Mouse (Mus musculus) layer of hippocampus, adult 18-20 months (tissue): ENCODE measurements around the gene St7l. TPM values are rescaled to one million over a fixed set of nuclear protein-coding genes. Genes with fewer than 3 reads are reported as not detected.

ENCODE experiments used
- DNase-seq, 2 experiments: peaks; one replicate each; pipeline ENCODE4 v3.0.0; 2022; ENCODE audit warnings: low spot score in 2 of 2
- total RNA-seq, 2 experiments: library from RNA; stranded (reverse); gene quantifications; 2 replicates each; pipeline ENCODE4 v1.2.3; 2021

St7l gene
- total RNA-seq, 2 experiments from 2014 or later = 38.3 to 38.4 TPM

- no peak for DNase-seq
These were observed 32.3 kb downstream of the St7l start for GRCm38 (mm10) chr3:104896141-104896540.

DNA sequence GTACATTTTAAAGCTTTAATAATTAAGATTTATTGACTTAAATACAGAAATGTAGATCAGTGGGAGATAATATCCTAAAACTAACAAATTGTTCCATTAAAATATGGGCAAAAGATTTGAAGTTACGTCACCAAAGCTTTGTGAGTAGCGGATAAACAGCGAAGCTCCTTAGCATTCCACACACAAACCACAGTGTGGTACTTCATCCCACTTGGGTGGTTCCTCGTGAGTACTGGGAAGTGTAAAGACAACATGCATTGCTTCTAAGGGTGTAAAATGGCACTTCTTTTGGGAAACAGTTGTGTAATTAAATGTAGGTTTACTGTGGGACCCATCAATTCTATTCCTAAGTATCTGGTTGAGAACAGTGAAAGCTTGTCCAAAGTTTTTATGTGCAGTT lies 37.3 kb downstream of the St7l start:
- no peak for DNase-seq

GRCm38 (mm10) chr3:104905389-104905788 lies 41.6 kb downstream of the St7l start:
- no peak for DNase-seq

GRCm38 (mm10) chr3:104906007-104906406 lies 42.2 kb downstream of the St7l start:
- DNase-seq = no peak

DNA sequence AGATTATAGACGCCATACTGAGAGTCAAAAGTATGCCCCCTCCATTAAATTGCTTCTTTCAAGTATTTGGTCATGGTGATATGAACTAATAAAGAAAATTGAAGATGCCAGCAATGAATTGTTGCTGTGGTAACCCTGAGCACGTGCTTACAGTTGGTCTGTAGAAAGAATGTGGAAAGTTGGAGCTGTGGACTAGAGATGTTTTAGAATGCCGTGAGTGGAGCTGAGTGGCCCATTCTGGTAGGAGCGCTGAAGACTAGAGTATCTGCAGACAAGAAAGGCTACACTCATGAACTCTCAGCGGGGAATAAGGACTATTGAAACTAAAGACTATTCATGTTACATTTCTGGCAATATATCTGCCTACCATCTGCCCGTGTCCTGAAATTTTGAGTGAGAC lies 45.4 kb downstream of the St7l start:
- no peak for DNase-seq

DNA sequence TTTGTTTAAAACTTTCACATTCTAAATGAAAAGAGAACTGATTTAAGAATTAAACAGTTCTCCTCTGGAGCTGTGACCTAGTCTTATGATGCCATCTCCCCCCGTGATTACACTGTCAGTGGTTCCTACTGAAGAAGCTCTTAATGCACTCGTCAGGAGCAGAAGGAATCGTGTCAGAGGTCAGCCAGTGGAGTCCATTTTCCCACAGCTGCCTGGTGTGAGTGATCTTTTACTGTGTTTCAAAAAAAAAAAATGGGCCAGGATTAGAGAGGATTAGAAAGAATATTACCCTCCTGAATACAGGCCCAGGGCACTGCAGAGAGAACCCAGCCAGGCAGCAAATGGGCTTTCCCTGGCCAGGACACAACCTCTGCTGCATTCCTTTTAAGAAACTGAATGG lies 51.2 kb downstream of the St7l start:
- DNase-seq = no peak

DNA sequence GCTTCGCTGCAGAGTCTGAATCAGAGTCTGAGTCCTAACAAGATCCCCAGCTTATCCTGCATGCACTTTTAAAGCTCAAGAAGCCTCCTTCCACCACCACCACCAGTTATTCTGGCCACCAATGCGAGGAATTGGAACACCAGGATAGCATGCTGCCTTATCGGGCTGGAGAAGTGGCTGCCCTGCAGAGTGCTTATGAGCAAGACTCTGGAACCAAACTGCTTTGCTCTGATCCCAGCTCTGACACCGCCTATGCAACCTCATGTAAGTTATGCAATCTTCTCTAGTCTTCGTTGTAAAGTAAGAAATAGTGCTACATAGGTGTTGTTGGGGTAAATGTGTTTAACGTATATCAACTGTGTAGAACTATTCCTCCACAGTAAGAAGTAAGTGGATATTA lies 65.6 kb downstream of the St7l start:
- DNase-seq = no peak

DNA sequence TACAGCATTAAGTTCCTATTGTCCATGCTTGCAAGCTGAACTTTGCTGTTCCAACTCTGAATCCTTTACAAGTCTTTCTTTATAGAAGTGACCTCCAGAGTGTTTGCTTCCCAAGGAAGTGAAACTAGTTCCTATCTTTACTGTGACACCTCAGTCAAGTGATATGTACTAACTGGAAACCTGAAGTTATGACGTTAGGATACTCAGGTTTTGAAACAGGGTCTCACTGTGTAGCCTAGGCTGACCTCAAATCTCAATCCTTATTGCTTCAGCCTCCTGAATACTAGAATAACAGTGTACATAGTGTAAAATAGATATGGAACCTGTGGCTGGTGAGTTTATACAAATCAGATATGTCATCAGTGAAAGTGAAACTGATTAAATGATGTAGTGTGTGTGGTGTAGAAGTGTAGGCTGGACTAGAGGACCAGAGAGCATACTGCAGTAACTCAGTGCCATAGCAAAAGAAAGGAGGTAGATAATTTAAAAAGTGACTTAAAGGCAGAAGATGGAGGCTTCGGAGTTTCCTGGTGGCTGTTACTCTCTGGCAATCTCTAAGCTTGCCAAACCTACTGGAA lies 74.0 kb downstream of the St7l start:
- no peak for DNase-seq

- DNase-seq = no peak
These were observed 74.5 kb downstream of the St7l start for GRCm38 (mm10) chr3:104938327-104938726.

- DNase-seq = no peak
These were observed 76.9 kb downstream of the St7l start for GRCm38 (mm10) chr3:104940691-104941090.

DNA sequence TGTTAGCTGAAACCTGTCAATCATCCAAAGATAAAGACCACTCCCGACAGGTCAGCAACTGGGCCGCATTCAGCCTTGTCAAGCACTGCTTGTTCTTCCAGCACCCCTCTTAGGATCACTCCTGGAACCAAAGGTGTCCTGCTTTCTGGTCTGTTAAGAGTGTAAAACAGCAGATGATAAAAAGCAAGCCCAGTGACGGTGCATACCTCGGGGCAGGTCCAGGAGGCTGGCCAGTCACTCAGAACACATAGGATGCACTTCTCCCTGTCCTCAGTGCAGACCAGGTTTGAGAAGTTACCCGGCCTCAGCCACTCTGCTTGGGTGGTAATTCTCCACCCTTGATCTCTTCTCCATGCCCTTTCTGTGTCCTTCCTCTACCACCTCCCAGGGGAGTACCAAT lies 78.9 kb downstream of the St7l start:
- DNase-seq = no peak

DNA sequence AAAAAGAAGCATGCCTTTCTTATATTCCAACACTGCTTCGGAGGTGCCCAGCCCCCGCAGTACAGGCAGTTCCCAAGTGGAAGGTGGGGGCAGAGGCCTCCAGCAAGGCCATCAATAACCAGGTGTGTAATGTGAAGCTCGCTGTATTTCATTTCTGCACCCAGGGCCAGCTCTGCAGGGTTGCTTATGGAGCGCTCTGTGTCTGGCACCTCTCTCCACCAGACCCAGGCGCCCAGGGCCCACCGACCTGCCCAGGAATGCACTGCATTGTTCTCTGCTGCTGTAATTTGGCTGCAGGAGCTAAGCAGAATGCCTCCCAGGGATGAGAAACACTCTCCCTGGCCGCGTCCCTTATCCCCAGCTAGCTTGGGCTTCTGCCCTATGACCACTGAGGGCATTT lies 79.5 kb downstream of the St7l start:
- no peak for DNase-seq

DNA sequence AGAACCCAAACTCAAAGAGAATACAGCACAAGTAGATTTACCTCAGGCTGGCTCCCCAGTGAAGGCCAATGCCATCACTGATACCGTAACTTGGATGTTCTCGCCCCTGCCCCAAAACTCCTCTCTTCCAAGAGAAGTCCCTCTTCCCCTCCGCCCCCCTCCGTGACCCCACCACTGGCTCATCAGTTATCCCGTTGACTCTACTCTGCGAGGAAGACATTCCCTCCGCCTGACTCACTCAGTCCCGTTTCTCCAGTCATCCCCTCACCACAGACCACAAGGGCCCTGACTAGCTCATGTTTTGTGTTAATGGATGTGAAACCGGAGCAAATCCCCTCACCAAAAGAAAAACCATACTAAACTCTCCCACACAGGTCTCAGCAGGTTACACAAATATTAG lies 81.1 kb downstream of the St7l start:
- DNase-seq = no peak

- DNase-seq = no peak
These were observed 87.1 kb downstream of the St7l start for GRCm38 (mm10) chr3:104950926-104951325.

GRCm38 (mm10) chr3:104952891-104953670 lies 89.3 kb downstream of the St7l start:
- no peak for DNase-seq

GRCm38 (mm10) chr3:104954137-104954536 lies 90.3 kb downstream of the St7l start:
- no peak for DNase-seq

DNA sequence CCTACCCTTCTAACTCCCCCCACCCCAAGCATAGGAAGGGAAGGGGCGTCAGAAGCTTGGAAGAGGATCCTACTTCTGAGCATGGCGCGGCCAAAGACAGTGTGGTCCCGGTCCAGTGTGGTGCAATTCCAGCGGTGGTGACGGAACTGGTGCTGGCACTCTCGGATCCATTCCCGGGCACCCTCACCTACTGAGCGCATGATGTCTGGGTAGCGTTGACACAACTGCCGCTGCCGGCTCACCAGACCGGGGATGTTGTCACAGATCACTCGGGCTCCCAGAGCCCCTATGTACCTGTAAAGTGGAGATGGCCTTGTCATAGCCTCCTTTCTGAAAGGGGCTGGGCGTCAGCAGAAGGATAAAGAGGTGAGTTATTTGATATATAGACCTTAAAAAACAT lies 90.7 kb downstream of the St7l start:
- no peak for DNase-seq

GRCm38 (mm10) chr3:104956131-104956581 lies 92.4 kb downstream of the St7l start:
- DNase-seq = no peak

DNA sequence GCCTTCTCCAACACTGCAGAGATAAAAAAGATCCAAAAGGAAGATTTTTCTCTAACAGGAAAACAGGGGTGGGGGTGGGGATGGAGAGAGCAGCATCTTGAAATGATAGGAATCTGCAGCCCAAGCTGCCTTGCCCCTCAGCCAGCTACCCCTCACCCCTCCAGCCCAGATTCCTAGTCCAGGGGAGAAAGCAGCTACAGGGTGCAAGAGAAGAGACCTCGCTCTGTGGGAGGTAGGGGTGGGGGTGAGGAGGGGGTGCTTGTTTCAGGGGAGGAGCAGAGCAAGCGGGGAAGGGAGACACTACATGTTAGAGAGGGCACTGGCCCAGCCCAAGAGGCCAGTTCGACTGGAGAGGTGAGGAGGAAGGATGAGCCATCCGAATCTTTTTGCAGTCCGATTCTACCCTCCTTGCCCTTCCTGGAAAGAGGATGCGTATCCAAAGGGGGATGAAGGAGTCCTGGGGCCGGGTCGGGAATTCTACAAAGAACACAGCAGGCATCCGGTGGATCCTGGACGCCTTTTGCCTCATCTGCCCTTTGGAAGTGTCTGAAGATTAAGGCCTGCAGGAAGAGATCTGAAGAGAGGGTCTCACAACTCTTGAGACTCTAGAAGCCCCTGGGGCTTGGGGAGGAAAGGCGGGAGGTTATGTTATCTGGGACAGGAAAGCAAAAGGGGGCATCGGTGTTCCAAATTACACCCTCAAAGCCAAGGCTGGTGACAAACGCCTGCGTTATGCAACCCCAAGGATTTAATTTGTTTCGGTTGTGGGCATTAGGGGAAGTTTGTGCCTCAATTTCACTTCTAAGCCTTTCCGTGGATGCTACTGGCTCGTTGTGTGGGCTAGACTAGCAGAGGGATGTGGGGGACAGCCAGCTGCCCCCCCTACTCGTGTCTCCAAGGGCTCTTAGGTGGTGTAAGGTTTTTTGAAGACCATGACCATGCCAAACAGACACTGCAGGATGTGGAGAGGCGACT lies 96.5 kb downstream of the St7l start:
- no peak for DNase-seq

DNA sequence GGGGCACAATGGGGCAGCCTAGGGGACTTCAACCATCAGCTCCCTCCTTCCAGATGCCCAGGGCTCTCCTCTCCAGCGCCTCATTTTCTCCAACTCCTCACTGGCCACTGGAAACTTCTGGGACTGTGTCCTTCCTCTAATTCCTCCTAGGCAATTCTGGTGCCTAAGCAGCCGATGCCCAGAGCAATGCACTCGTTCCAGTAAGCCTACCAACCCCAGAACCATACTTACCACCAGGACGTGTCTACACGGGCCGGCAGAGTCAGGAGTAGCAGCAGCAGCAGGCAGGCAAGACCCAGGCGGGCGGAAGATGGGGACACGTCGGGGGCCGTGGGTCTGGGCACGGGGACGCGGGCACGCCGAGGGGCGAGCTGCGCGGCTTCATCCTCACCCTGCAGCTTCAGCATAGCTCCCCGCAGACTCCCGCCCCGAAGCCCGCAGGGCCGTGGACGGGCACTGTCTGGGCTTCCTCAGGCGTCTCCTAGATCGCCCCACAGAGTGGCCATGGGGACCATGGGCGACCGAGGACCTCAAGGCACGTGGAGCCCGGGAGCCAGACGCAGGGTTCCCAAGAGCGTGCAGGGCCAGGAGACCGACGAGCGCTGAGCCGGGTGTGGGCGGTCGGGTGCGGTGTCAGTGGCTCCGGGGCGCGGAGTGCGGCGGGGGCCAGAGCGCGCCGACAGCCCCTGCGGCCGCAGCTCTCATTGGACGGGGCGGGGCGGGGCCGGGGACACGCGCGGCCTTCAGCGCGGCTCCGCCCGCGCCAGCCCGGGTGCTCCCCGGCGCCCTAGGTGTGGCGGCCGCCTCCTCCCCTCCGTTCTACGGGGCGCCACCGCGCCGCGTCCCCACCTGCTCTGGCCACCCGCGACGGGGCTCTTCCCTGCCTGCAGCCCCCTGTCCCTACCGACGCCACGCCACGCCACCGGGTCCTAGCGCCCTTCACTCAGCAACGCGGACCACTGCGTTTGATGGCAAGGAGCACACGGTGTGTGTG lies 97.6 kb downstream of the St7l start, which contains the start of gene Wnt2b:
Gene Wnt2b, minus strand, starts transcription at position 856 of the 994 bp plus-strand sequence.
- no peak for DNase-seq
